Mouse (Mus musculus) lung, embryonic 15.5 days (tissue): ENCODE results near the gene Hif3a. TPM values are rescaled to one million over a fixed set of nuclear protein-coding genes. Genes with fewer than 3 reads are reported as not detected.

Experiments used
- ATAC-seq: fragments of 200-750 bp; cut with Nextera tagmentation; 2 replicates; pipeline ENCODE4 v1.8.0; 2017; ENCODE audit warnings: moderate number of reproducible peaks, borderline replicate concordance; ENCODE audit not compliant: low FRiP score, low TSS enrichment; ENCODE audit errors: extremely low read depth
- H3K27ac ChIP-seq: fragments of 300-500 bp; sonication (generic); 2 replicates; pipeline ENCODE4 v1.5.1; 2015; ENCODE audit warnings: moderate library complexity, mild to moderate bottlenecking, inconsistent platforms
- H3K27me3 ChIP-seq: fragments of 300-500 bp; sonication (generic); 2 replicates; pipeline ENCODE4 v1.6.1; 2015; ENCODE audit warnings: inconsistent platforms
- H3K36me3 ChIP-seq: fragments of 300-500 bp; sonication (generic); 2 replicates; pipeline ENCODE4 v1.6.1; 2015; ENCODE audit warnings: inconsistent platforms
- H3K4me1 ChIP-seq: fragments of 300-500 bp; sonication (generic); 2 replicates; pipeline ENCODE4 v1.6.1; 2015; ENCODE audit warnings: inconsistent platforms
- H3K4me2 ChIP-seq: fragments of 300-500 bp; sonication (generic); 2 replicates; pipeline ENCODE4 v1.6.1; 2015; ENCODE audit warnings: inconsistent platforms, mild to moderate bottlenecking, moderate library complexity
- H3K4me3 ChIP-seq: fragments of 300-500 bp; sonication (generic); 2 replicates; pipeline ENCODE4 v1.5.1; 2015; ENCODE audit warnings: mild to moderate bottlenecking, inconsistent platforms
- H3K9ac ChIP-seq: fragments of 300-500 bp; sonication (generic); 2 replicates; pipeline ENCODE4 v1.6.1; 2015; ENCODE audit warnings: inconsistent platforms
- H3K9me3 ChIP-seq: fragments of 300-500 bp; sonication (generic); 2 replicates; pipeline ENCODE4 v1.6.1; 2016; ENCODE audit warnings: inconsistent platforms
- WGBS: fragments of 180-500 bp; shearing (Covaris S2); methylation state at CpG from one replicate; pipeline ENCODE4 v1.1.7; 2015; 5-methylcytosine and 5-hydroxymethylcytosine counted together
- polyA plus RNA-seq: library from polyadenylated mRNA; unstranded; fragments of >200 nt; fragmentation: Nextera tagmentation; extraction: Ambion mirVana; gene quantifications from 2 replicates; pipeline ENCODE4 v1.2.1, GENCODE M21; 2015

Hif3a gene
- polyA plus RNA-seq, 1 experiment from 2014 or later: 41.5 TPM

DNA sequence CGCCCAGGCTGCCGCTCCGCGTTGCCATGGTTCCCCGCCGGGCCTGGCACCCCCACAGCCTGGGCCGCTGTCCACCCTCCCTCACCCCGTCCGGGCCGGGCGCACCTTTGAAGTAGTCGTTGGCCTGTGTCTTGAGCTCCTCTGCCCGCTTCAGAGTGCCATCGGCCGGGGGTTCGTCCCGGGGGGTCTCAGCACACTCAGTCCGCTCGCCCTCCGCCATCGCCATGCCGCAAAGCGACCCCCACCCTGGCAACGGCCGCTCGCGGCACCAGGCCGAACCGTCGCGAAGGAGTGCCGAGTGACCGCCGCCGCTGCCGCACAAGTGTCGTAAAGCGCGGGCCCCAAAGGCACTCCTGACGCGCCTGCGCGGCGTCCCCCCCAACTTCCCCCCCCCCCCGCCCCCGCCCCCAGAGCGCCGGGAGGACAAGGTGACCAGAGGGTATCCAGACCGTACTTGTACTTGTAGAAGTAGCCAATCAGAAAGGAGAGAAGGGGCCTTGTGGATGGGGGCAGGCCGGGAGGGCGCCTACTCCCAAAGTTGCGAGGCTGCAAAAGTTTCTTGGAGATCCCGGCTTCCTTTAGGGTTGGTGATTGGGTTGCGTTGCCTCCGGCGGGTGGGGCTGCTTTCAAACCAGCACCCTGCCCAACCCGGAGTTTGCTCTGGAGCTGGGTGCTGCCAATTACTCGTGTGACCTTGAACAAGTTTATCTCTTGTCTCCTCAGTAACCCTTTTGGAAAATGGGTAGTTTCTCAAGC lies 34.5 kb downstream of the Hif3a start, which contains the start of gene Ppp5c:
Ppp5c (minus strand) TSS at position 337 of the 756 bp plus-strand sequence.
- Histone ChIP-seq H3K9ac (peak within 1 kb of the TSS; percentile 73), H3K4me1 (peaks cover 45% of the 10 kb centered on the region), H3K27ac (peak within 1 kb of the TSS; percentile 89), H3K9me3 (no peaks in the 10 kb centered on the region), H3K4me3 (peak within 1 kb of the TSS; percentile 71), H3K36me3 (peaks cover 33% of the 10 kb centered on the region), H3K4me2 (peak within 1 kb of the TSS; percentile 73), H3K27me3 (no peaks in the 10 kb centered on the region)
- under 1% methylated on average over 57 of the region's 58 CpGs for WGBS
- peak; percentile 84 for ATAC-seq

DNA sequence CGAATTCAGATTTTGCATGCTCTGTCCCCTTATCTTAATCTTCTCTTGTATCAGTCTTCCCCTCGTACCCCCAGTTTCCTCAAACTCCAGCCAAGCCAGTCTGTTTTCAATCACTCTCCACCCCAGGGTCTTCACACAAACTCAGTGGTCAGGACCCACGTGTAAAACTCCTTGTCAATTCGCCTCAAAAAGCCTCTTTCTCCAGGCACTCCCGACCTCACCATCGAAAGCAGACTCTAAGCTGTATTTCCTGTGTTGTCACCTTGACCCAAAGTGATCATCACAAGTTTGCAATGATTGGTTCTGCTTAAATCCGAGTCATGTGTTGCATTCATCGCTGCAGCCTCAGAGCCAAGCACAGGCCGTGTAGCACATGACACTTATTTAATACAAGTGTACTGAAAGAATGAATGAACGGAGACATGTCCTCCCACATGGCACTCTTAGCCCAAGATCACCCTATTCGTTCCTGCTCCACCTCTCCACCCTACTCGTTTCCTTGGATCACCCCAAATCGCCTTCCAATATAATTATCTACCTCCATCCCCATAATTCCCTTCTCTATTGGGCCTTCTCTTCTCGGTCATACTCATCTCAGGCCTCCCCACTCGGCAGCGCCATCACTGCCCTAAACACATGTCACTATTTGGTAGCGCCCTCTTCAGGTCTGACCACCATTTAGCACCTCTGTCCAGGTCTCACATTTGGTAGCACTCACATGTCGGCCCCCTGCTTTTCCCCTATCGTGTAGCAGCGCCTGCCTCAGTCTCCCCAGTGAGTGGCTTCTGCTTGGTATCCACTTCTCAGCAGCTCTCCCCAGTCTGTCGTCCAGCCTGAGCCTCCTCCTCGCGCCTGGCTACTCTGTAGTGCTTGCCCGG lies 35.3 kb downstream of the Hif3a start:
- no peaks in the 10 kb centered on the region for H3K27me3 ChIP-seq
- H3K9me3 ChIP-seq: no peaks in the 10 kb centered on the region
- peak overlapping the region; percentile 73 for H3K4me2 ChIP-seq
- H3K4me3 ChIP-seq: peak overlapping the region; percentile 71
- 3% methylated on average over 24 of the region's 24 CpGs for WGBS
- H3K27ac ChIP-seq: peak overlapping the region; percentile 89
- peaks cover 45% of the 10 kb centered on the region for H3K4me1 ChIP-seq
- peak overlapping the region; percentile 73 for H3K9ac ChIP-seq
- H3K36me3 ChIP-seq: peaks cover 33% of the 10 kb centered on the region
- ATAC-seq: peak; percentile 41; the same call in 1 of the 2 replicates

- peak overlapping the region; percentile 77; the same call in 1 of the 2 replicates for H3K27ac ChIP-seq
- no peaks in the 10 kb centered on the region for H3K27me3 ChIP-seq
- peaks cover 45% of the 10 kb centered on the region for H3K4me1 ChIP-seq
- no peaks in the 10 kb centered on the region for H3K9me3 ChIP-seq
- H3K9ac ChIP-seq: peak overlapping the region; percentile 73
- ATAC-seq: no peak
- peaks cover 33% of the 10 kb centered on the region for H3K36me3 ChIP-seq
- H3K4me3 ChIP-seq: peak overlapping the region; percentile 71
- H3K4me2 ChIP-seq: peak overlapping the region; percentile 73
- 73% methylated on average over 9 of the region's 9 CpGs for WGBS
Observed at GRCm38 (mm10) chr7:17025896-17026622, 36.2 kb downstream of the Hif3a start.

- Histone ChIP-seq H3K9me3 (no peaks in the 10 kb centered on the region), H3K27ac (peak overlapping the region; percentile 77), H3K4me3 (0 out of 2 replicates have a peak overlapping the region, but pooled peaks have one; percentile 71), H3K4me2 (peak overlapping the region; percentile 73), H3K36me3 (peaks cover 34% of the 10 kb centered on the region), H3K4me1 (peaks cover 45% of the 10 kb centered on the region), H3K9ac (peak overlapping the region; percentile 11; the same call in 1 of the 2 replicates), H3K27me3 (no peaks in the 10 kb centered on the region)
- no peak for ATAC-seq
- 66% methylated on average over 4 of the region's 4 CpGs for WGBS
Observed at GRCm38 (mm10) chr7:17025505-17025894, 36.7 kb downstream of the Hif3a start.

- H3K9ac ChIP-seq: peak overlapping the region; percentile 11; the same call in 1 of the 2 replicates
- no peaks in the 10 kb centered on the region for H3K27me3 ChIP-seq
- WGBS: 69% methylated on average over 10 of the region's 10 CpGs
- ATAC-seq: no peak
- H3K36me3 ChIP-seq: peaks cover 34% of the 10 kb centered on the region
- H3K4me3 ChIP-seq: 0 out of 2 replicates have a peak overlapping the region, but pooled peaks have one; percentile 6
- peaks cover 45% of the 10 kb centered on the region for H3K4me1 ChIP-seq
- peak overlapping the region; percentile 77 for H3K27ac ChIP-seq
- H3K9me3 ChIP-seq: no peaks in the 10 kb centered on the region
- H3K4me2 ChIP-seq: peak overlapping the region; percentile 73
Observed at GRCm38 (mm10) chr7:17024814-17025504, 37.3 kb downstream of the Hif3a start.

- Histone ChIP-seq H3K9ac (peak overlapping the region; percentile 11; the same call in 1 of the 2 replicates), H3K4me1 (peaks cover 45% of the 10 kb centered on the region), H3K4me2 (peak overlapping the region; percentile 73; the same call in 1 of the 2 replicates), H3K27ac (peak overlapping the region; percentile 77), H3K27me3 (no peaks in the 10 kb centered on the region), H3K36me3 (peaks cover 41% of the 10 kb centered on the region), H3K9me3 (no peaks in the 10 kb centered on the region), H3K4me3 (no peak overlapping the region)
- 66% methylated on average over 6 of the region's 6 CpGs for WGBS
- no peak for ATAC-seq
Observed at GRCm38 (mm10) chr7:17024141-17024540, 38.1 kb downstream of the Hif3a start.

DNA sequence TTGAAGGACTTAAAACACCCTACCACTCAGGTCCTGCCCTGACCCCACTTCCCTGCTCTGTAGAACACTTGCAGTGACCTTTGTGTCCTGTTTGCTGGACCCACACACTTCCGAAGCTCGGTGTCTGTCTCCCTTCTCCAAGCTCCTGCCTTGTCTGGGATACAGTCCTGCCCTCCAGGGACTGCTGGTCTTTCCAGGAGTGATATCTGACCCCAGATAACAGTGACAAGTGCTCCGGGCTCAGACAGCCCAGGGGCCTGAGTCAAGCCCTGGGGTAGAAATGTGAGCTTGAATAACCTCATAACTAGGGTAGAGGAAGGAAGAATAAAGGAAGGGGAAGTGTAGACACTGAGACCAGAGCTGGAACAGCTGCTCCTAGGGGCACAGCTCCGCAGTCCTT lies 38.5 kb downstream of the Hif3a start:
- Histone ChIP-seq H3K27ac (peak overlapping the region; percentile 77), H3K9me3 (no peaks in the 10 kb centered on the region), H3K4me3 (no peak overlapping the region), H3K27me3 (no peaks in the 10 kb centered on the region), H3K9ac (0 out of 2 replicates have a peak overlapping the region, but pooled peaks have one; percentile 11), H3K4me1 (peaks cover 45% of the 10 kb centered on the region), H3K36me3 (peaks cover 45% of the 10 kb centered on the region), H3K4me2 (0 out of 2 replicates have a peak overlapping the region, but pooled peaks have one; percentile 73)
- WGBS: 65% methylated on average over 4 of the region's 4 CpGs
- ATAC-seq: no peak

DNA sequence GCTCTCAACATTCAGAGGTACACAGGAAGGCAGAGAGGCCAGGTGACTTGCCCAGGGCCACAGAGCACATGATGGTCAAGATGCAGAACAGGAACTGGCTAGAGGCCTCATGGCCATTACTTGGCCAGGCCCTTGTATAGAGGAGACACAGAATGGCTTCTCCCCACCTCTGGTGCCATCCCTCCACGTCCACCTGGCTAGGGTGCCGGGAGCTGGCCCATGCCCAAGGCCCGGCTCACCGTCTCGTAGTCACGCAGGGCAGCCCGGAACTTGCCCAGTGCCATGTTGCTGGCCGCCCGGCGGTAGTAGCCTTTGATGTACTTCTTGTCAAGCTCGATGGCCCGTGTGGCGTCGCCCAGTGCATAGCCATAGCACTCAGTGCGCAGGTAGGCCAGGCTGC lies 40.1 kb downstream of the Hif3a start:
- Histone ChIP-seq H3K4me3 (no peak overlapping the region), H3K27me3 (no peaks in the 10 kb centered on the region), H3K4me2 (no peak overlapping the region), H3K9me3 (no peaks in the 10 kb centered on the region), H3K27ac (no peak overlapping the region), H3K36me3 (peaks cover 45% of the 10 kb centered on the region), H3K4me1 (peaks cover 45% of the 10 kb centered on the region), H3K9ac (no peak overlapping the region)
- WGBS: 95% methylated on average over 15 of the region's 15 CpGs
- no peak for ATAC-seq

DNA sequence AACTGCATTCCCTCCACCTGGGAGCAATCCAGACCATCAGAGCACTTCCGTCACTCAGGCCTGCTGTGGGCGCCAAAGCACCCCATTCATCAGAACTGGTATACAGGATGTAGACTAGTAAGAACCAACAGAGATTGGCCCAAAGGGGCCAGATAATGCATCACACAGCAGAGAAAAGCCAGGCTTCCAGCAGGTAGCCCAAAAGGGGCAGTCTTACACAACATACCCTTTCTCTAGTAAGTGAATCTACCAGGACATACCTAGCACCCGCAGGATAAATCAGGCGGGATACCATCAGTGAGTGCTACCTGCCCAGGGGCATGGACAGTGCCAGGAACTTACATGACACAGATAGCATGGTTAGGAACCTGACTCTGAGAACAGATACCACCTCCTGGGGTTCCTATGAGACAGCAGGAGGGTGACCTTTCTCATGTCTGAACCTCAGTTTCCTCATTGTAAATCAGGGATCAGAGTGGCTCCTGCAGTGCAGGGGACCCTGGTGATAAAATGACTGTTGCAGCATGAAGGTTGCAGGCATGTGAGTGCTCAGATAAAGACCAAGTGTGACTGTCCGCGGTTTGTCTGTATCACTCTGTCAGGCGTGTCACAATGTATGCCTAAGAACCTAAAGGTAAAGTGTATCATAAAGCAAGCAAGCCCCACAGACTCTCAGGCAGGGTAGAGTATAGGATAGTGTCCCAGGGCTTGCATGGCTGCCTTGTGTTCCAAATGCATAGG lies 42.6 kb downstream of the Hif3a start:
- Histone ChIP-seq H3K36me3 (peaks cover 70% of the 10 kb centered on the region), H3K4me3 (no peak overlapping the region), H3K27me3 (no peaks in the 10 kb centered on the region), H3K4me2 (no peak overlapping the region), H3K9me3 (no peaks in the 10 kb centered on the region), H3K27ac (no peak overlapping the region), H3K4me1 (peaks cover 25% of the 10 kb centered on the region), H3K9ac (no peak overlapping the region)
- WGBS: 84% methylated on average over 7 of the region's 7 CpGs
- no peak for ATAC-seq

DNA sequence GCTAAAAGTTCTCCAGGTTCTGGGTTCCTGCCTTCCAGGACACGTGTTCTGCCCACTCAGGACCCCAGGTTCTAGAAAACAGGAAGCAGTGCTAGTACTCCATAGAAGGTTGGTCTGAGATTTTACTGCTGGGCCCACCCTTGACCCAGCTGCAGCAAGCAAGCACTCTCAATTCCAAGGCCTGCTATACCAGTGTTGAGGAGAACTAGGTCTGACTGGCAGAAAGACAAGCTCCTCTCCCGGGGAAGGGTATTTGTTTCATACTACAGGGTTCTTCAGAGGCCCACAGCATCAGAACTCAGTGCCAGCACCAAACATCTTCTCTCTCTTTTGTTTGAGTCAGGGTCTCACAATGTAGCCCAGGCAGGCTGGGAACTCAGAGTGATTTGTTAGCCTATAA lies 44.3 kb downstream of the Hif3a start:
- no peak overlapping the region for H3K4me3 ChIP-seq
- no peak overlapping the region for H3K9ac ChIP-seq
- H3K36me3 ChIP-seq: peaks cover 82% of the 10 kb centered on the region
- ATAC-seq: no peak
- peaks cover 9% of the 10 kb centered on the region; the same call in 1 of the 2 replicates for H3K4me1 ChIP-seq
- 86% methylated on average over 2 of the region's 2 CpGs for WGBS
- peak overlapping the region; percentile 70; the same call in 1 of the 2 replicates for H3K27ac ChIP-seq
- H3K4me2 ChIP-seq: no peak overlapping the region
- H3K27me3 ChIP-seq: no peaks in the 10 kb centered on the region
- H3K9me3 ChIP-seq: no peaks in the 10 kb centered on the region
